Mouse (Mus musculus): ENCODE measurements at regions not wholly inside any gene's neighbourhood (a gene's known extent, or its start where the extent isn't known, plus 50 kb on each side); places are given as distances from the start of the nearest gene placed in this dataset.

DNA sequence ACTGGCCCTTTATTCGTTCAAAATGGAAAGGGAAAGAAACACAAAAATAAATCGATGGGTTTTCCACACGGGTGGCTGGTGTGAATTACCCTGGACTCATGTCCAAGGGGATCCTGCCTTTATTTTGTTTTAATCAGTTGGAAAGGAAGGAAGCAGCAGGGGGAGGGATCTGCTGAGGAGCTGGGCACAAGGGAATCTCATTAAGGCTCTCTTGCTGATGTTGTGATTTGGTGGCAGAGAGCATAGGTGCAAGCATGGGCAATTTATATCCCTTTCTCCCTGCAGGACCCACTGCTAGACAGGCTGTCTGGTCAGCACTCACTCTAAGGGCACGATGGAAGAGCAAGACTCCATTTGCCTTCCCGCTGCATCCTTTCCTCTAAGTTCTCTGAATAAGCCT, 469.2 kb downstream of the Epha7 start:
- peak; percentile 4 for DNase-seq
- Histone ChIP-seq H3K27ac (replicated peaks; ENCODE audit: low read depth, low read length) (no peak overlapping the region), H3K9ac (replicated peaks; ENCODE audit: low read length) (no peak overlapping the region), H3K4me1 (ENCODE audit: control insufficient read depth, insufficient read depth, low read length) (no peaks in the 10 kb centered on the region), H3K4me2 (ENCODE audit: low read length) (no peak overlapping the region), H3K4me3 (replicated peaks; ENCODE audit: low read depth, low read length) (no peak overlapping the region), H3K27me3 (ENCODE audit: control insufficient read depth, insufficient read depth, low read length) (no peaks in the 10 kb centered on the region), H3K36me3 (ENCODE audit: control insufficient read depth, insufficient read depth, low read length) (no peaks in the 10 kb centered on the region), H3K9me3 (ENCODE audit: control insufficient read depth, low read length) (no peaks in the 10 kb centered on the region)
- WGBS = 49% methylated on average over 5 of the region's 5 CpGs
- no peak for ATAC-seq (ENCODE audit: low FRiP score, low TSS enrichment)

DNA sequence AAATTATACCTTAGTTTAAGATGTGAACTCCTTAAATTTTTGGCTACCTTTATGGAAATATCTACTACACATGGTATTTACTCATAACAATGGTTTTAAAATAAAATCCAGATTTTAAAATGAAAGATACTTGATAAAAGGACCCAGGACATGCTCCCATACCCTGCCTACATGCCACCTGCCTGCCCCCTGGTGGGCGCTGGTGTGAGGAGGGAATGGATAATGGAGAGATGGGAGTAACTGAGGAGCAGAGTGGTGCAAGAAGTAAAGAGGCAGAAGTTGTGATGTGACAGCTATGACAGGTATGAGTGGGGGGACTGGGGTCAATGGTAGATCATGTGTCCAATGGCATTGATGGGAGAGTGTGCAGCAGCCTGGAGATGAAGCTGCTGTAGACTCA, 488.4 kb downstream of the Epha7 start:
- H3K9ac ChIP-seq (replicated peaks; ENCODE audit: low read length) = no peak overlapping the region
- DNase-seq (no peak), ATAC-seq (ENCODE audit: low FRiP score, low TSS enrichment) (no peak)
- no peaks in the 10 kb centered on the region for H3K27me3 ChIP-seq (ENCODE audit: control insufficient read depth, insufficient read depth, low read length)
- no peak overlapping the region for H3K27ac ChIP-seq (replicated peaks; ENCODE audit: low read depth, low read length)
- H3K9me3 ChIP-seq (ENCODE audit: control insufficient read depth, low read length) = no peaks in the 10 kb centered on the region
- no peaks in the 10 kb centered on the region for H3K4me1 ChIP-seq (ENCODE audit: control insufficient read depth, insufficient read depth, low read length)
- H3K36me3 ChIP-seq (ENCODE audit: control insufficient read depth, insufficient read depth, low read length) = no peaks in the 10 kb centered on the region
- H3K4me2 ChIP-seq (ENCODE audit: low read length) = no peak overlapping the region
- WGBS = 50% methylated on average over 1 of the region's 1 CpGs
- no peak overlapping the region for H3K4me3 ChIP-seq (replicated peaks; ENCODE audit: low read depth, low read length)

DNA sequence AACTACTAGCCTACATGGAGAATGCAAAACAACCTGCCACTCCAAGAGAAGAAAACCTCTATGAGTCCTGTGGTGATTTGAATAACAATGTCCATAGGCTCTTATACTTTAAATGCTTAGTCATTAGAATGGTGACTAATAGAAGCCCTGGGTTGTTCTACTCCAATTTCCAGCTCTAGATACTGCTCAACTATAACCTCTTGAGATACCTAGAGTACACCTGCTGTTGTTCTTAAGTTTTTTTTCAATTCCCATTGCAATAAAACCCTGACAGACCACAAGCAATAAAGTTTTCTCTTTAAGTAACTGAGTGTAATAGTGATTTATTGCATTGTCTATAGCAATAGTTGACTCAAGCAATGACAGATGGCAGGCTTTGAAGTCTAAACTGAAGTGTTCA, 491.0 kb downstream of the Epha7 start:
- H3K9me3 ChIP-seq (ENCODE audit: control insufficient read depth, low read length) = no peaks in the 10 kb centered on the region
- DNase-seq = no peak
- no peak overlapping the region for H3K9ac ChIP-seq (replicated peaks; ENCODE audit: low read length)
- no peaks in the 10 kb centered on the region for H3K36me3 ChIP-seq (ENCODE audit: control insufficient read depth, insufficient read depth, low read length)
- H3K4me1 ChIP-seq (ENCODE audit: control insufficient read depth, insufficient read depth, low read length) = no peaks in the 10 kb centered on the region
- no peak overlapping the region for H3K4me2 ChIP-seq (ENCODE audit: low read length)
- H3K4me3 ChIP-seq (replicated peaks; ENCODE audit: low read depth, low read length) = no peak overlapping the region
- no peak overlapping the region for H3K27ac ChIP-seq (replicated peaks; ENCODE audit: low read depth, low read length)
- no peak for ATAC-seq (ENCODE audit: low FRiP score, low TSS enrichment)
- H3K27me3 ChIP-seq (ENCODE audit: control insufficient read depth, insufficient read depth, low read length) = no peaks in the 10 kb centered on the region

DNA sequence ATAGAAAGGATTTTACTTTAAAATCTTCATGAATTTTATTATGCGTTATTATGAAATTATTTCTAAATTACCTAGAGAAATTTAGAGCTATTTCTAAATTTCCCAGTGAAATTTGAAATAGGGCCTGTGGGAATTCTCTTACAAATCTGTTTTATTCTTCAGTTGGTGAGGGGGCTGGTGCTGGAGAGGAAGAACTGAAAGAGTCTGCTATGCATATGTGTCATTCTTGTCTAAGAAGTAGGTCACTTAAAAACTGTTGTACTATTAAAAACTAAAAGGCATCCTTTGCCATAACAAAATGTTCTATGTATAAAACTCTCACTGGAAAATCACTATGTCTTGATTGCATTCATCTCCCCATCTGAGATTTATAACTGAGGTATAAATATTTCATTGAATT, 494.3 kb downstream of the Epha7 start:
- H3K27ac ChIP-seq (replicated peaks; ENCODE audit: low read depth, low read length) = no peak overlapping the region
- no peak for ATAC-seq (ENCODE audit: low FRiP score, low TSS enrichment)
- H3K4me3 ChIP-seq (replicated peaks; ENCODE audit: low read depth, low read length) = no peak overlapping the region
- H3K36me3 ChIP-seq (ENCODE audit: control insufficient read depth, insufficient read depth, low read length) = no peaks in the 10 kb centered on the region
- H3K27me3 ChIP-seq (ENCODE audit: control insufficient read depth, insufficient read depth, low read length) = no peaks in the 10 kb centered on the region
- no peak overlapping the region for H3K9ac ChIP-seq (replicated peaks; ENCODE audit: low read length)
- H3K4me1 ChIP-seq (ENCODE audit: control insufficient read depth, insufficient read depth, low read length) = no peaks in the 10 kb centered on the region
- no peak for DNase-seq
- H3K4me2 ChIP-seq (ENCODE audit: low read length) = no peak overlapping the region
- H3K9me3 ChIP-seq (ENCODE audit: control insufficient read depth, low read length) = no peaks in the 10 kb centered on the region
- WGBS = 95% methylated on average over 1 of the region's 1 CpGs

DNA sequence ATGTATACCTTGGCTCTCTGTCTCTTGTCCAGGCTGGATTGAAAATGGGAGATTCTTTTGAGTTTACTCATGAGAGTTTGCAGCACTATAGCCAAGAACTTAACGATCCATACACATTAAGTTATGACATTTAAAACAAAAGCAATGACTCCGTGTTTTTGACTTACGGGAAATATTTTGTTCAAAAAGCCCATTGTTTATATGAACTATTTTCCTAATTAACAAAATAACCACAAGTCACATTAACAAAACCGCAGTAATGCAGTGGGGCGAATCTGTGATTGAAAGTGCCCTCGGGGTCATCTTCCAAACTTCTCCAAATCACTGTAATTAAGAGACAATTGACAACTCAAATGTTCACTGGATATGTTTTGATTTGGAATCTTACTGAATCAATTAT, 511.0 kb downstream of the Epha7 start:
- Histone ChIP-seq H3K27me3 (ENCODE audit: control insufficient read depth, insufficient read depth, low read length) (no peaks in the 10 kb centered on the region), H3K9ac (replicated peaks; ENCODE audit: low read length) (no peak overlapping the region), H3K27ac (replicated peaks; ENCODE audit: low read depth, low read length) (no peak overlapping the region), H3K4me3 (replicated peaks; ENCODE audit: low read depth, low read length) (no peak overlapping the region), H3K9me3 (ENCODE audit: control insufficient read depth, low read length) (no peaks in the 10 kb centered on the region), H3K36me3 (ENCODE audit: control insufficient read depth, insufficient read depth, low read length) (no peaks in the 10 kb centered on the region), H3K4me1 (ENCODE audit: control insufficient read depth, insufficient read depth, low read length) (no peaks in the 10 kb centered on the region), H3K4me2 (ENCODE audit: low read length) (no peak overlapping the region)
- ATAC-seq (ENCODE audit: low FRiP score, low TSS enrichment) = no peak
- WGBS = 94% methylated on average over 6 of the region's 6 CpGs
- DNase-seq = no peak

DNA sequence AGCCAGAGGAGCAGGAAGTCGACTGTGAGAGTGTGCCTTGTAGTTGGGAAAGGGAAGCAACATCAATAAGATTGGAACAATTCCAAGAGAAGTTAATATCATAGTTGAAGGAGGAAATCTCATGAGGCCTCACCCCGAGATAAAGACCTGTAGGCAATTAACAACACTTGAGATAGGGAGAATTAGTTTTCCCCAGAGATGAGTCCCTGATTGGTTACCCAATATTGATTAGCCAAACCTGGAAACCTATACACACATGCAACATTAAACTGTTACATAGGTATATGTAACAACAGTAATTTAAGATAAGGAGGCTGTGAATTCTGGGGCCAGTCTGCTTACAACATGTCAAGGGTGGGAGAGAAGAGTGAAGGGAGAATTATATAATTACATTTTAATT, 516.2 kb downstream of the Epha7 start:
- no peak overlapping the region for H3K9ac ChIP-seq (replicated peaks; ENCODE audit: low read length)
- ATAC-seq (ENCODE audit: low FRiP score, low TSS enrichment) (no peak), DNase-seq (no peak)
- WGBS = 83% methylated on average over 2 of the region's 2 CpGs
- no peak overlapping the region for H3K27ac ChIP-seq (replicated peaks; ENCODE audit: low read depth, low read length)
- no peaks in the 10 kb centered on the region for H3K36me3 ChIP-seq (ENCODE audit: control insufficient read depth, insufficient read depth, low read length)
- no peaks in the 10 kb centered on the region for H3K27me3 ChIP-seq (ENCODE audit: control insufficient read depth, insufficient read depth, low read length)
- H3K4me2 ChIP-seq (ENCODE audit: low read length) = no peak overlapping the region
- no peaks in the 10 kb centered on the region for H3K4me1 ChIP-seq (ENCODE audit: control insufficient read depth, insufficient read depth, low read length)
- no peaks in the 10 kb centered on the region for H3K9me3 ChIP-seq (ENCODE audit: control insufficient read depth, low read length)
- H3K4me3 ChIP-seq (replicated peaks; ENCODE audit: low read depth, low read length) = no peak overlapping the region

DNA sequence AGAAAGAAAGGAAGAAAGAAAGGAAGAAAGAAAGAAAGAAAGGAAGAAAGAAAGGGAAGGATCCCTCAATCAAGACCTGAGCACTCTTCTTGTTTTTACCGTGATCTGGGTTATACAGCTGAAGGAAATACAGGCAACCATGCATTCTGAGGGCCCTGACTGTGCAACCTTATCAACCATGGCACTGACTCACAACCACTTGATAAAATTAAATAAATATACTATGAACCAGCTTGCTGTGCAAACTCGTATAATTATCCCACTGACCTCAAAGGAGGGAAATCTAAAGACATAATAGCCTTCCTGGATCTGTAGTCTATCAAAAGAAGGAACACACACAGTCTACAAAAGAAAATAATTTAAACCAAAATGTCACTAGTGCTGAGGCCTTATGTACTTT, 518.8 kb downstream of the Epha7 start:
- Histone ChIP-seq H3K36me3 (ENCODE audit: control insufficient read depth, insufficient read depth, low read length) (no peaks in the 10 kb centered on the region), H3K27ac (replicated peaks; ENCODE audit: low read depth, low read length) (no peak overlapping the region), H3K27me3 (ENCODE audit: control insufficient read depth, insufficient read depth, low read length) (no peaks in the 10 kb centered on the region), H3K4me1 (ENCODE audit: control insufficient read depth, insufficient read depth, low read length) (no peaks in the 10 kb centered on the region), H3K4me3 (replicated peaks; ENCODE audit: low read depth, low read length) (no peak overlapping the region), H3K4me2 (ENCODE audit: low read length) (no peak overlapping the region), H3K9me3 (ENCODE audit: control insufficient read depth, low read length) (no peaks in the 10 kb centered on the region), H3K9ac (replicated peaks; ENCODE audit: low read length) (no peak overlapping the region)
- no peak for DNase-seq
- ATAC-seq (ENCODE audit: low FRiP score, low TSS enrichment) = no peak
- 74% methylated on average over 2 of the region's 2 CpGs for WGBS

DNA sequence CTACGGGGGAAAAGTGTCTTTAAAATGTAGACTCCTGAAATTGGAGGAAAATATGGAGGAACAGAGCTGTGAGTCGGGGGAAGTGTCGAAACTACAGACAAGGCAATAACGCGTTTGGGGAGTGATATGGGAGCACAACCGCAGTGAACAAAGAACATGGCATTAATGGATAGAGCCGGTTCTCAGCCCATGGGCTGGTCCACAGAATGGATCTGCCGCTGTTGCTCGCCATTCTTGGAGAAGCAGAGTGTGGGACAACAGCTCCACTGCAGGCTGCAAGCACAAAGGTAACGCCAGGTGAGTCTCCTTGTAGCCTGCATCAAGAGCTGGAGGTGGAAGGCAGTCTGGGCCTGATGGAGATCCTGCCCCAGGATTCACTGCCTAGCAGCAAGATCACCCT, 524.3 kb downstream of the Epha7 start:
- Histone ChIP-seq H3K9me3 (ENCODE audit: control insufficient read depth, low read length) (no peaks in the 10 kb centered on the region), H3K9ac (replicated peaks; ENCODE audit: low read length) (no peak overlapping the region), H3K4me2 (ENCODE audit: low read length) (no peak overlapping the region), H3K4me3 (replicated peaks; ENCODE audit: low read depth, low read length) (no peak overlapping the region), H3K36me3 (ENCODE audit: control insufficient read depth, insufficient read depth, low read length) (no peaks in the 10 kb centered on the region), H3K27me3 (ENCODE audit: control insufficient read depth, insufficient read depth, low read length) (no peaks in the 10 kb centered on the region), H3K27ac (replicated peaks; ENCODE audit: low read depth, low read length) (no peak overlapping the region), H3K4me1 (ENCODE audit: control insufficient read depth, insufficient read depth, low read length) (no peaks in the 10 kb centered on the region)
- DNase-seq = no peak
- WGBS = 93% methylated on average over 10 of the region's 10 CpGs
- no peak for ATAC-seq (ENCODE audit: low FRiP score, low TSS enrichment)

DNA sequence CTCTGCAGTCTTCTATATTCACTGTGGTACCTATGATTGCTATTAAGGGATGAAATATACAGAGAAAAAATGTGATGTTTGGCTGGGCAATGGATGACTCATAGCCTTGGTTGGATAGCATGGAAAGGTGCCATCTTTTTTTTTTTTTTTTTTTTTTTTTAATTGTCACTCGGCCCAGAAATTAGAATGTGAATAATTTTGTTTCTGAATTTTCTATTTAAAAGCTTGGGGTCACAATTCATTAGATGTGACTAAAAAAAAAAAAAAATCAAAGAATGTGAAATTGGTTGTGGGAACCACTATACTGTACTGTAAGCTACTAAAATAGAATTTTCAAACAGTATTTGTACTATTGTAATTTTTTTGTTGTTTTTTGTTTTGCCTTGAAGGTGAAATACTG, 549.3 kb downstream of the Epha7 start:
- Histone ChIP-seq H3K9me3 (ENCODE audit: control insufficient read depth, low read length) (no peaks in the 10 kb centered on the region), H3K27ac (replicated peaks; ENCODE audit: low read depth, low read length) (no peak overlapping the region), H3K4me2 (ENCODE audit: low read length) (no peak overlapping the region), H3K4me1 (ENCODE audit: control insufficient read depth, insufficient read depth, low read length) (no peaks in the 10 kb centered on the region), H3K27me3 (ENCODE audit: control insufficient read depth, insufficient read depth, low read length) (no peaks in the 10 kb centered on the region), H3K36me3 (ENCODE audit: control insufficient read depth, insufficient read depth, low read length) (no peaks in the 10 kb centered on the region), H3K9ac (replicated peaks; ENCODE audit: low read length) (no peak overlapping the region), H3K4me3 (replicated peaks; ENCODE audit: low read depth, low read length) (no peak overlapping the region)
- ATAC-seq (ENCODE audit: low FRiP score, low TSS enrichment) (no peak), DNase-seq (no peak)
- WGBS = 88% methylated on average over 1 of the region's 1 CpGs
